8 mouse cellular contexts compared by ENCODE assay signal in the genomic region with DNA sequence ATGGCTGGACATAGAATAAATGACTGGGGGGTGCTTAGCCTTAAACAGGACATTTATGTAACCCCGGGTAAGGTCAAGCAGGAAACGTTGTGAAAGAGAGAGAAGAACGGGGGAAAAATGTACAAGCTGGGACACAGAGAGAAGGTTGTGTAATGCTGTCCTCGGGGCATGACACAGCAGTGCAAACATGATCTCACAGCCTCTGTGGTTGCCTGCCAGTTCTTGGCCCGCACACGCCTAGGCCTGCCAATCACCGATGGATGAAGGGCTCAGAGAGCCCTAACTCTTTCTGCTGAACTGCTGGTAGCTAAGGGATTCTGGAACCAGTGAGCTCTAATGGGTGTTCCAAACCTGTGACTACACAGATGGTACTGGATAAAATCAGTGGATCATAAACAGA.
DNase-seq lines count a peak whose midpoint lies in the region; ATAC-seq lines count a peak whose summit lies in the region.

No protein-coding gene starts in this region.

- H3K9ac ChIP-seq in forebrain, embryonic 13.5 days = no peak overlapping the region
- H3K9ac ChIP-seq in forebrain, embryonic 12.5 days = no peak overlapping the region
- H3K9ac ChIP-seq in hindbrain, embryonic 13.5 days = no peak overlapping the region

- no peak overlapping the region for H3K27ac ChIP-seq in forebrain, embryonic 13.5 days
- H3K27ac ChIP-seq in forebrain, embryonic 12.5 days = no peak overlapping the region
- H3K27ac ChIP-seq in hindbrain, embryonic 13.5 days = no peak overlapping the region

- H3K4me3 ChIP-seq in forebrain, embryonic 13.5 days = no peak overlapping the region
- no peak overlapping the region for H3K4me3 ChIP-seq in forebrain, embryonic 12.5 days (replicated peaks)
- peak overlapping the region; percentile 46 for H3K4me3 ChIP-seq in megakaryocyte, embryonic 14.5 days (replicated peaks)
- no peak overlapping the region for H3K4me3 ChIP-seq in hindbrain, embryonic 13.5 days

- H3K27me3 ChIP-seq in forebrain, embryonic 13.5 days = no peaks in the 10 kb centered on the region
- H3K27me3 ChIP-seq in forebrain, embryonic 12.5 days = no peaks in the 10 kb centered on the region
- H3K27me3 ChIP-seq in megakaryocyte, embryonic 14.5 days (replicated peaks) = no peaks in the 10 kb centered on the region
- H3K27me3 ChIP-seq in hindbrain, embryonic 13.5 days = no peaks in the 10 kb centered on the region

- no peaks in the 10 kb centered on the region for H3K9me3 ChIP-seq in forebrain, embryonic 13.5 days (replicated peaks)
- no peaks in the 10 kb centered on the region for H3K9me3 ChIP-seq in forebrain, embryonic 12.5 days
- no peaks in the 10 kb centered on the region for H3K9me3 ChIP-seq in megakaryocyte, embryonic 14.5 days
- H3K9me3 ChIP-seq in hindbrain, embryonic 13.5 days = no peaks in the 10 kb centered on the region

- 79% methylated on average over 7 of the region's 7 CpGs for WGBS in forebrain, embryonic 13.5 days
- 88% methylated on average over 7 of the region's 7 CpGs for WGBS in forebrain, embryonic 12.5 days
- 84% methylated on average over 7 of the region's 7 CpGs for WGBS in hindbrain, embryonic 13.5 days

- no peaks in the 10 kb centered on the region for H3K4me1 ChIP-seq in forebrain, embryonic 13.5 days
- no peaks in the 10 kb centered on the region for H3K4me1 ChIP-seq in forebrain, embryonic 12.5 days
- peaks cover 21% of the 10 kb centered on the region for H3K4me1 ChIP-seq in megakaryocyte, embryonic 14.5 days
- H3K4me1 ChIP-seq in hindbrain, embryonic 13.5 days (replicated peaks) = no peaks in the 10 kb centered on the region

- no peak overlapping the region for H3K4me2 ChIP-seq in forebrain, embryonic 13.5 days
- no peak overlapping the region for H3K4me2 ChIP-seq in forebrain, embryonic 12.5 days
- no peak overlapping the region for H3K4me2 ChIP-seq in hindbrain, embryonic 13.5 days

- DNase-seq in adrenal gland, postnatal 14 days = peak; percentile 71
- peak; percentile 45 for DNase-seq in kidney, postnatal 14 days
- DNase-seq in retina, embryonic 14.5 days (ENCODE audit: low spot score) = no peak

- H3K36me3 ChIP-seq in forebrain, embryonic 13.5 days (ENCODE audit: poor library complexity, severe bottlenecking) = no peaks in the 10 kb centered on the region
- no peaks in the 10 kb centered on the region for H3K36me3 ChIP-seq in forebrain, embryonic 12.5 days (replicated peaks)
- no peaks in the 10 kb centered on the region for H3K36me3 ChIP-seq in megakaryocyte, embryonic 14.5 days (replicated peaks; ENCODE audit: low read length)
- H3K36me3 ChIP-seq in hindbrain, embryonic 13.5 days = no peaks in the 10 kb centered on the region

- ATAC-seq in forebrain, embryonic 13.5 days = 0 out of 2 replicates have a peak, but pooled peaks have one; percentile 48
- no peak for ATAC-seq in forebrain, embryonic 12.5 days (ENCODE audit: low FRiP score)
- ATAC-seq in inflammation-experienced regulatory T-cells, adult 6 months = no peak
- ATAC-seq in hindbrain, embryonic 13.5 days (ENCODE audit: low FRiP score) = no peak
